Mouse (Mus musculus) bone marrow macrophage, adult 2 months (primary cell): Measurements from ENCODE around the gene Coro2b. TPM values are rescaled to one million over a fixed set of nuclear protein-coding genes. Genes with fewer than 3 reads are reported as not detected.

Source experiments
- H3K27ac ChIP-seq: 2 replicates; pipeline ENCODE4 v1.5.1; 2012; ENCODE audit warnings: low read depth, low read length; ENCODE audit not compliant: insufficient read depth
- H3K4me1 ChIP-seq: 2 replicates; pipeline ENCODE4 v1.6.1; 2012; ENCODE audit warnings: low read length; ENCODE audit not compliant: control insufficient read depth, insufficient read depth
- H3K4me3 ChIP-seq: 2 replicates; pipeline ENCODE4 v1.5.1; 2012; ENCODE audit warnings: mild to moderate bottlenecking, low read length, moderate library complexity; ENCODE audit not compliant: insufficient read depth
- CTCF ChIP-seq: IDR thresholded peaks from 2 replicates; pipeline ENCODE4 v1.5.1; 2012; ENCODE audit warnings: low read depth, mild to moderate bottlenecking, low read length, moderate library complexity
- POLR2A ChIP-seq: IDR thresholded peaks from 2 replicates; pipeline ENCODE4 v1.6.1; 2012; ENCODE audit warnings: mild to moderate bottlenecking, low read depth, low read length, borderline replicate concordance
- polyA plus RNA-seq: library from polyadenylated mRNA; stranded (reverse); fragments of >200 nt; gene quantifications from 2 replicates; pipeline ENCODE4 v1.2.4, GENCODE M21; 2012; ENCODE audit not compliant: missing spikeins, insufficient read depth, insufficient read length

The Coro2b gene
- polyA plus RNA-seq, 1 experiment, result 0.87 TPM

- peaks cover 6% of the 10 kb centered on the region for H3K4me1 ChIP-seq
- no peak overlapping the region for H3K27ac ChIP-seq
- no peak overlapping the region for H3K4me3 ChIP-seq
- no peak for TF ChIP-seq POLR2A
- no peak for TF ChIP-seq CTCF
Observed at GRCm38 (mm10) chr9:62502361-62502760, 34.5 kb downstream of the Coro2b start.

DNA sequence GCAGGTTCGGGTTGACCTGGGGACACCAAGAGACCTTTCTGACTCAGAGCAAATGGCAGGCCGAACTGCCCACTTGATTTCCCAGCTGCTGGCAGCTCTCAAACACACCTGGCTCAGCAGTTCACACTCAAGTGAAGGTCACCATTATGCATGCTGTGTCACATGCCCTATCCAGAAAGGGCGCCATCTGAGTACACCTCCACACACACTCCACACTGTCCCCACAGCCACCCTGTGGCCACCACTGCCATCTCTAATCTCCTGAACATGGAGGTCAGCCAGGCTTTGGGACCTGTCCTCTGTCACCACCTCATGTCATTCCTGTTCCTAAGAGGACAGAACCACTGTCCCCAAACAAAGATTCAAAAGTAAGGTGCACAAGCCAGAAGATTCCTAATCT is 35.3 kb downstream of the Coro2b start:
- TF ChIP-seq POLR2A, result no peak
- TF ChIP-seq CTCF, result no peak
- H3K4me1 ChIP-seq, result peaks cover 6% of the 10 kb centered on the region

GRCm38 (mm10) chr9:62500007-62500406 is 36.8 kb downstream of the Coro2b start:
- no peak overlapping the region for H3K27ac ChIP-seq
- TF ChIP-seq POLR2A (no peak), CTCF (no peak)
- no peak overlapping the region for H3K4me3 ChIP-seq

More for the DNA sequence above, 35.3 kb downstream of the Coro2b start:
- Histone ChIP-seq H3K4me3 (no peak overlapping the region), H3K27ac (no peak overlapping the region)

GRCm38 (mm10) chr9:62498945-62499344 is 37.9 kb downstream of the Coro2b start:
- Histone ChIP-seq H3K27ac (no peak overlapping the region), H3K4me1 (peaks cover 2% of the 10 kb centered on the region; the same call in 1 of the 2 replicates), H3K4me3 (no peak overlapping the region)
- no peak for TF ChIP-seq POLR2A
- TF ChIP-seq CTCF, result no peak

More at GRCm38 (mm10) chr9:62500007-62500406, 36.8 kb downstream of the Coro2b start:
- H3K4me1 ChIP-seq, result peaks cover 2% of the 10 kb centered on the region; the same call in 1 of the 2 replicates

DNA sequence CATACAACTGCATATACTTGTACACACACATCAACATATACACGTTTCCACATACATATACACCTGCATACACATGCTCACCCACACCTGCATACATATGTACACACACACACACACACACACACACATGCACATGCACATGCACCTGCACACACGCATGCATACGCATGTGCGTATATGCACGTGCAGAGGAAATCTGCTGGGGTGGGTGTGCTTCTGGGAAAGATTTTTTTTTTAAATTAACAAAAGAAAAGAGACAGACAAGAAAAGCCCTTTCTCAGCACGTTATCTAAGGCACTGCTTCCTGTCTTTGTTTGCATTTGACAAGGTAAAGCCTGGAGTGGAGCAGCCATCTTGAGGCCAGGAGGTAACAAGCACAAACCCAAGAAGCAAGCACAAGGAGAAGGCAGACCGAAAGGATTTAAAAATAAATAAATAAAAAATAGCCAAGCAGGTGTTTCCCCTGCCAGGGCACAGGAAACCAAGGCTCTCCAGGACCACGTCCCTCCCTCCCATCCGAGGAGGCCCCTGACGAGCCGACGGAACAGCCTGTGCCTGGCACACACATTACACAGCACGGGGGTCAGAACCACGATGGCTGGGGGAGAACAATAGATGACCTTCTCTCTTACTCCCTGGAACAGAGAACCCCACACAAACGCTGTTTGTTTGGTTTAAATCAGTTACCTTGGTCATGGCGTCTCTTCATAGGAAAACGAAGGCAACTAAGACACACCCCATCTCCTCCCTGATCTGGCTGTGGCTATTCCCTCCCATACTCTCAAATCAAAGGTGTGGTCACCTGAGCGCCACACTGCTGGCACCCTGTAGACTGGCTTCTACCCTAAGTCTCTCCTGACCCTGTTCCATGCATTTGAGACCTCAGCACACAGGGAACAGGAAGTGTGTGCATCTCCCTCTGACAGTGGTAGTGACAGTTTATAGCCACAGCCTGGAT is 39.4 kb downstream of the Coro2b start:
- peaks cover 2% of the 10 kb centered on the region; the same call in 1 of the 2 replicates for H3K4me1 ChIP-seq
- H3K4me3 ChIP-seq, result no peak overlapping the region
- no peak for TF ChIP-seq CTCF
- TF ChIP-seq POLR2A, result no peak
- H3K27ac ChIP-seq, result no peak overlapping the region

DNA sequence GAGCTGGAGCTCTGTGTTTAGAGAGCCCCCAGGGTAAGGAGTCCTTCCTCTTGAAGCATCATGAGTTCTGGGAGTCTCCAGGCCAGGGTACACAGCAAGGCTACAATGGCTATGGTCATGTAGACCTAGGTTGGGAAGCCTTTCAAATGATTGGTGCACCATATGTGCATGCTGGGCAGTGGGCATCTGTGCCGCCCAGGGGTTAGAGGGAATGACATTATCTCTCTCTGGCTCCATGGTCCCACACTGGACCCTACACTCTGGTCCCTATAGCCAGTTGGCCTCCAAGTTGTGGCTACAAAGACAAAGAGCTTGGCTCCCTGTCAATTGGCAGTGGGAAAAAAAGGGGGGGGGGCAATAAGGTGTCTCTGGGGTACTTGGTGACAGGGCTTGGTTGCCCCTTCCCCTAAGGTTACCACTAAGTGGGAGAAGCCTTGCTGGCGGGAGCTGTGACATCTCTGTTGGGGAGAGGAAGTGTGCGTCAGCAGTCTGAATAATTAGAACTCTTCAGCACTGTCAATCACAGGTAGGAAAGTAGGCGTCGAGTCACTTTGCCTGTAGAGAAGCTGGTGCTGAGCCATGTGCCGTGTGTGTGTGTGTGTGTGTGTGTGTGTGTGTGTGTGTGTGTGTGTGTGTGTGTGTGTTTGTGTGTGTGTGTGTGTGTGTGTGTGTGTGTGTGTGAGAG is 44.4 kb downstream of the Coro2b start:
- TF ChIP-seq CTCF, result no peak
- no peak for TF ChIP-seq POLR2A
- Histone ChIP-seq H3K27ac (no peak overlapping the region), H3K4me3 (no peak overlapping the region), H3K4me1 (peaks cover 4% of the 10 kb centered on the region; the same call in 1 of the 2 replicates)

DNA sequence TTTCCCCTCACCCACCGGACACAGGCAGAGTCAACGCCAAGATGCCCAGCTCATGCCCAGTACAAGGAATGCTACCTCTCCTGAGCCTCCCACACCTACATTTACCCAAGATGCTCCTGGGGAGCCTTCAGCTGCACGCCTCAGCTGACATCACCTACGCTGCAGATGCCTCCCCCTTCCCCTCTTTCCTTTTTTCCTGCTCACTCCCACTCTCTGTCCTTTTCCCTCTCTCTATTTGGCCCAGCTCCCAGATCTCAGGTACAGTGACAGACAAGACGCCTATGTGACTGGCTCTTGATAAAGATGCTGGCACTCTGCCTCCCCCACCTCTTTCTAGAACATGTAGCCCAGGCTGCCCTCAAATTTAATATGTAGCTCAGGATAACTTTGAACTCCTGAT is 45.2 kb downstream of the Coro2b start:
- Histone ChIP-seq H3K27ac (no peak overlapping the region), H3K4me1 (peaks cover 4% of the 10 kb centered on the region; the same call in 1 of the 2 replicates), H3K4me3 (no peak overlapping the region)
- TF ChIP-seq CTCF (no peak), POLR2A (no peak)

GRCm38 (mm10) chr9:62491104-62491503 is 45.7 kb downstream of the Coro2b start:
- TF ChIP-seq CTCF (no peak), POLR2A (no peak)
- Histone ChIP-seq H3K4me3 (no peak overlapping the region), H3K4me1 (peaks cover 4% of the 10 kb centered on the region; the same call in 1 of the 2 replicates), H3K27ac (no peak overlapping the region)

DNA sequence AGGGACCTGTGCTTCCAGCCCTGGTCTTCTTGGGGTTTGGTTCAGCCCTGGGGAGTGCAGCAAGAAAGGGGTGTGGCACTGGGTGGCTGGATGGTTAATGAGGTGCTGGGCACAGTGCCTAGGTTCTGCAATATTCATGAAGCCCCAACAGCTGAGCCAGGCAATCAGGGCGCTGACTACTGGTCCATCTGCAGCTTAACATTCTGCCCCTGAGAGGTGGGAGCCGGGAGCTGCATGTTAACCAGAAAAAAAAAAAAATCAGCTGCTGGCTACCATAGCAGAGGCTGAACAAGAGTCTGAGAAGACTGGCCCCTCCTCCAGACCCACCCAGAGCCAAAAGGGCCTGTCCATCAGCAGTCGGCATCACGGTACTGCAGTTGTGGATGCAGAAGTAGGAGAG is 52.7 kb downstream of the Coro2b start:
- no peak overlapping the region for H3K27ac ChIP-seq
- no peak for TF ChIP-seq CTCF
- TF ChIP-seq POLR2A, result no peak
- peaks cover 4% of the 10 kb centered on the region; the same call in 1 of the 2 replicates for H3K4me1 ChIP-seq
- H3K4me3 ChIP-seq, result no peak overlapping the region

GRCm38 (mm10) chr9:62482788-62483187 is 54.1 kb downstream of the Coro2b start:
- no peak overlapping the region for H3K27ac ChIP-seq
- no peak overlapping the region for H3K4me3 ChIP-seq
- TF ChIP-seq POLR2A (no peak), CTCF (no peak)
- no peaks in the 10 kb centered on the region for H3K4me1 ChIP-seq
